Mouse (Mus musculus) embryonic facial prominence, embryonic 10.5 days (tissue): ENCODE data around the gene Prtg. TPM values are rescaled to one million over a fixed set of nuclear protein-coding genes. Genes with fewer than 3 reads are reported as not detected.

Experiments
- DNase-seq: peaks from one replicate; pipeline ENCODE4 v3.0.0-alpha.2; 2017; ENCODE audit warnings: low spot score
- H3K27ac ChIP-seq: fragments of 300-500 bp; sonication (generic); replicated peaks from 2 replicates; pipeline ENCODE4 v1.5.1; 2016; ENCODE audit warnings: mild to moderate bottlenecking
- H3K27me3 ChIP-seq: fragments of 300-500 bp; sonication (generic); replicated peaks from 2 replicates; pipeline ENCODE4 v1.6.1; 2016; ENCODE audit warnings: low read depth, mild to moderate bottlenecking; ENCODE audit not compliant: poor library complexity, severe bottlenecking
- H3K36me3 ChIP-seq: fragments of 300-500 bp; sonication (generic); replicated peaks from 2 replicates; pipeline ENCODE4 v1.6.1; 2016; ENCODE audit warnings: mild to moderate bottlenecking, moderate library complexity
- H3K4me1 ChIP-seq: fragments of 300-500 bp; sonication (generic); 2 replicates; pipeline ENCODE4 v1.6.1; 2016
- H3K4me3 ChIP-seq: fragments of 300-500 bp; sonication (generic); 2 replicates; pipeline ENCODE4 v1.5.1; 2016; ENCODE audit warnings: mild to moderate bottlenecking, moderate library complexity
- H3K9me3 ChIP-seq: fragments of 300-500 bp; sonication (generic); 2 replicates; pipeline ENCODE4 v1.6.1; 2016; ENCODE audit warnings: mild to moderate bottlenecking
- WGBS: fragments of 180-500 bp; shearing (Covaris S2); methylation state at CpG from one replicate; pipeline ENCODE4 v1.1.7; 2016; 5-methylcytosine and 5-hydroxymethylcytosine counted together
- polyA plus RNA-seq: library from polyadenylated mRNA; unstranded; fragments of >200 nt; fragmentation: Nextera tagmentation; extraction: Ambion mirVana; gene quantifications from 2 replicates; pipeline ENCODE4 v1.2.1, GENCODE M21; 2016

Prtg gene
- polyA plus RNA-seq, 1 experiment from 2014 or later: 9.5 TPM

GRCm38 (mm10) chr9:72872298-72873130 lies 65.8 kb downstream of the Prtg start:
- DNase-seq: peak; percentile 15
- H3K36me3 ChIP-seq: peaks cover 65% of the 10 kb centered on the region
- H3K4me1 ChIP-seq: peaks cover 50% of the 10 kb centered on the region
- H3K27me3 ChIP-seq: no peaks in the 10 kb centered on the region
- peak overlapping the region; percentile 77 for H3K27ac ChIP-seq
- WGBS: 46% methylated on average over 8 of the region's 8 CpGs
- no peaks in the 10 kb centered on the region for H3K9me3 ChIP-seq
- no peak overlapping the region for H3K4me3 ChIP-seq

GRCm38 (mm10) chr9:72875878-72876277 lies 69.2 kb downstream of the Prtg start:
- 92% methylated on average over 2 of the region's 2 CpGs for WGBS
- H3K9me3 ChIP-seq: no peaks in the 10 kb centered on the region
- H3K4me1 ChIP-seq: peaks cover 65% of the 10 kb centered on the region
- H3K27me3 ChIP-seq: no peaks in the 10 kb centered on the region
- H3K36me3 ChIP-seq: peaks cover 39% of the 10 kb centered on the region
- peak; percentile 17 for DNase-seq
- no peak overlapping the region for H3K27ac ChIP-seq
- H3K4me3 ChIP-seq: no peak overlapping the region

GRCm38 (mm10) chr9:72877905-72878304 lies 71.2 kb downstream of the Prtg start:
- peak overlapping the region; percentile 86 for H3K27ac ChIP-seq

GRCm38 (mm10) chr9:72878656-72879055 lies 72.0 kb downstream of the Prtg start:
- WGBS: 39% methylated on average over 6 of the region's 6 CpGs
- no peaks in the 10 kb centered on the region for H3K9me3 ChIP-seq
- peak overlapping the region; percentile 86 for H3K27ac ChIP-seq
- H3K27me3 ChIP-seq: no peaks in the 10 kb centered on the region
- H3K36me3 ChIP-seq: peaks cover 39% of the 10 kb centered on the region
- H3K4me1 ChIP-seq: peaks cover 71% of the 10 kb centered on the region
- DNase-seq: no peak
- H3K4me3 ChIP-seq: no peak overlapping the region

More at GRCm38 (mm10) chr9:72877905-72878304, 71.2 kb downstream of the Prtg start:
- DNase-seq: no peak
- WGBS: 50% methylated on average over 11 of the region's 11 CpGs
- Histone ChIP-seq H3K36me3 (peaks cover 44% of the 10 kb centered on the region), H3K9me3 (no peaks in the 10 kb centered on the region), H3K4me3 (0 out of 2 replicates have a peak overlapping the region, but pooled peaks have one; percentile 9), H3K27me3 (no peaks in the 10 kb centered on the region), H3K4me1 (peaks cover 63% of the 10 kb centered on the region)

GRCm38 (mm10) chr9:72879601-72880000 lies 72.9 kb downstream of the Prtg start:
- DNase-seq: no peak
- Histone ChIP-seq H3K4me3 (no peak overlapping the region), H3K27ac (peak overlapping the region; percentile 86), H3K9me3 (no peaks in the 10 kb centered on the region), H3K27me3 (no peaks in the 10 kb centered on the region), H3K4me1 (peaks cover 74% of the 10 kb centered on the region), H3K36me3 (peaks cover 31% of the 10 kb centered on the region)
- WGBS: 55% methylated on average over 3 of the region's 3 CpGs

GRCm38 (mm10) chr9:72880225-72880960 lies 73.7 kb downstream of the Prtg start:
- peak overlapping the region; percentile 86 for H3K27ac ChIP-seq
- peaks cover 29% of the 10 kb centered on the region for H3K36me3 ChIP-seq
- peak overlapping the region; percentile 25 for H3K4me3 ChIP-seq
- H3K27me3 ChIP-seq: no peaks in the 10 kb centered on the region
- peak; percentile 77 for DNase-seq
- H3K9me3 ChIP-seq: no peaks in the 10 kb centered on the region
- 18% methylated on average over 16 of the region's 16 CpGs for WGBS
- peaks cover 74% of the 10 kb centered on the region for H3K4me1 ChIP-seq

- Histone ChIP-seq H3K27me3 (no peaks in the 10 kb centered on the region), H3K36me3 (peaks cover 30% of the 10 kb centered on the region), H3K27ac (peak overlapping the region; percentile 86), H3K9me3 (no peaks in the 10 kb centered on the region), H3K4me3 (peak overlapping the region; percentile 34), H3K4me1 (peaks cover 74% of the 10 kb centered on the region)
- peak; percentile 51 for DNase-seq
- 13% methylated on average over 15 of the region's 15 CpGs for WGBS
Observed at GRCm38 (mm10) chr9:72881026-72881768, 74.5 kb downstream of the Prtg start.

GRCm38 (mm10) chr9:72883940-72884339 lies 77.3 kb downstream of the Prtg start:
- H3K27ac ChIP-seq: 0 out of 2 replicates have a peak overlapping the region, but pooled peaks have one; percentile 7
- 21% methylated on average over 3 of the region's 3 CpGs for WGBS

GRCm38 (mm10) chr9:72889777-72890176 lies 83.1 kb downstream of the Prtg start:
- Histone ChIP-seq H3K4me3 (no peak overlapping the region), H3K27ac (no peak overlapping the region), H3K27me3 (no peaks in the 10 kb centered on the region), H3K36me3 (peaks cover 80% of the 10 kb centered on the region), H3K9me3 (0 out of 2 replicates have a peak, but pooled peaks cover under 1% of the 10 kb centered on the region), H3K4me1 (peaks cover 12% of the 10 kb centered on the region)
- WGBS: 77% methylated on average over 1 of the region's 1 CpGs
- DNase-seq: no peak

More at GRCm38 (mm10) chr9:72883940-72884339, 77.3 kb downstream of the Prtg start:
- H3K4me3 ChIP-seq: no peak overlapping the region
- H3K27me3 ChIP-seq: no peaks in the 10 kb centered on the region
- peaks cover 49% of the 10 kb centered on the region for H3K4me1 ChIP-seq
- DNase-seq: peak; percentile 65
- no peaks in the 10 kb centered on the region for H3K9me3 ChIP-seq
- H3K36me3 ChIP-seq: peaks cover 41% of the 10 kb centered on the region

- Histone ChIP-seq H3K27ac (peak overlapping the region; percentile 48; the same call in 1 of the 2 replicates), H3K4me1 (peaks cover 12% of the 10 kb centered on the region), H3K4me3 (peak overlapping the region; percentile 16; the same call in 1 of the 2 replicates), H3K9me3 (0 out of 2 replicates have a peak, but pooled peaks cover 4% of the 10 kb centered on the region), H3K36me3 (peaks cover 81% of the 10 kb centered on the region), H3K27me3 (no peaks in the 10 kb centered on the region)
- 39% methylated on average over 10 of the region's 10 CpGs for WGBS
- DNase-seq: peak; percentile 66
Observed at GRCm38 (mm10) chr9:72890499-72891085, 83.9 kb downstream of the Prtg start.

- H3K36me3 ChIP-seq: peaks cover 60% of the 10 kb centered on the region
- no peak overlapping the region for H3K4me3 ChIP-seq
- WGBS: 96% methylated on average over 5 of the region's 5 CpGs
Observed at GRCm38 (mm10) chr9:72892761-72893160, 86.1 kb downstream of the Prtg start.

More at GRCm38 (mm10) chr9:72892761-72893160, 86.1 kb downstream of the Prtg start:
- Histone ChIP-seq H3K9me3 (0 out of 2 replicates have a peak, but pooled peaks cover 4% of the 10 kb centered on the region), H3K4me1 (peaks cover 12% of the 10 kb centered on the region), H3K27ac (no peak overlapping the region), H3K27me3 (no peaks in the 10 kb centered on the region)
- no peak for DNase-seq
